Mouse (Mus musculus) olfactory bulb, adult 2 months (tissue): ENCODE measurements around the gene Gfra1.

Experiments used
- CTCF ChIP-seq: fragments of 200-500 bp; IDR thresholded peaks from 2 replicates; pipeline ENCODE4 v1.5.1; 2012; ENCODE audit warnings: low read depth, mild to moderate bottlenecking, low read length, moderate library complexity; ENCODE audit not compliant: insufficient read depth
- POLR2A ChIP-seq: fragments of 200-500 bp; IDR thresholded peaks from 2 replicates; pipeline ENCODE4 v1.6.1; 2012; ENCODE audit warnings: mild to moderate bottlenecking, low read depth, low read length, moderate library complexity; ENCODE audit not compliant: insufficient read depth

- TF ChIP-seq POLR2A (no peak), CTCF (no peak)
Measured at GRCm38 (mm10) chr19:58382535-58382934, 73.2 kb downstream of the Gfra1 start.
